ENCODE assay signal across 8 mouse cellular contexts in genomic region chr1:177796193-177796939, GRCm38 (mm10). TPM values are rescaled to one million over a fixed set of nuclear protein-coding genes. Genes with fewer than 3 reads are reported as not detected.
DNase-seq lines count a peak whose midpoint lies in the region; ATAC-seq and TF ChIP-seq lines count a peak whose summit lies in the region.

Adss (minus strand) TSS chr1:177796511.

- H3K4me3 ChIP-seq in CH12.LX (replicated peaks in 1 of 3; ENCODE audit: low read depth in 2 of 3, low read length in 2 of 3, poor library complexity in 1 of 3), result peak within 1 kb of the TSS; percentile 81 to 99 (median 97)
- H3K4me3 ChIP-seq in forebrain, embryonic 11.5 days (ENCODE audit: low read depth, low read length), result peak within 1 kb of the TSS; percentile 84
- peak within 1 kb of the TSS; percentile 96 for H3K4me3 ChIP-seq in heart, embryonic 16.5 days (ENCODE audit: low read length)
- peak within 1 kb of the TSS; percentile 89 for H3K4me3 ChIP-seq in liver, embryonic 15.5 days (replicated peaks)
- H3K4me3 ChIP-seq in neural tube, embryonic 12.5 days, result peak within 1 kb of the TSS; percentile 84

- H3K27me3 ChIP-seq in CH12.LX (replicated peaks), result no peaks in the 10 kb centered on the region
- no peaks in the 10 kb centered on the region for H3K27me3 ChIP-seq in forebrain, embryonic 11.5 days (ENCODE audit: control insufficient read depth, insufficient read depth, low read length)
- H3K27me3 ChIP-seq in heart, embryonic 16.5 days (ENCODE audit: control insufficient read depth, insufficient read depth, low read length), result no peaks in the 10 kb centered on the region
- H3K27me3 ChIP-seq in liver, embryonic 15.5 days, result no peaks in the 10 kb centered on the region
- H3K27me3 ChIP-seq in neural tube, embryonic 12.5 days (replicated peaks), result no peaks in the 10 kb centered on the region

- TF ChIP-seq EP300 in CH12.LX (IDR thresholded peaks at IDR 0.05; ENCODE audit: low read length), result no peak

- no peak for TF ChIP-seq CTCF in CH12.LX (conservative IDR thresholded peaks at IDR 0.05 in 1 of 2, IDR thresholded peaks at IDR 0.05 in 1 of 2; ENCODE audit: low read depth in 2 of 2, low read length in 2 of 2)

- dilution Hi-C loops in CH12.LX (cut with MboI; ENCODE audit: extremely low pct_ligation_motif_present, extremely low pct_unique_long_range_greater_than_20kb, low sequenced_read_pairs), result no loop called here

- no peaks in the 10 kb centered on the region for H3K36me3 ChIP-seq in CH12.LX (replicated peaks in 1 of 2; ENCODE audit: control insufficient read depth in 1 of 2, insufficient read depth in 1 of 2, low read length in 1 of 2)
- H3K36me3 ChIP-seq in forebrain, embryonic 11.5 days (ENCODE audit: control insufficient read depth, insufficient read depth, low read length), result no peaks in the 10 kb centered on the region
- no peaks in the 10 kb centered on the region for H3K36me3 ChIP-seq in heart, embryonic 16.5 days (ENCODE audit: control insufficient read depth, insufficient read depth)
- no peaks in the 10 kb centered on the region for H3K36me3 ChIP-seq in liver, embryonic 15.5 days (replicated peaks)
- no peaks in the 10 kb centered on the region for H3K36me3 ChIP-seq in neural tube, embryonic 12.5 days

- ATAC-seq in forebrain, embryonic 11.5 days (replicated peaks; ENCODE audit: low FRiP score), result peak; percentile 100
- peak; percentile 99 for ATAC-seq in heart, embryonic 16.5 days (replicated peaks; ENCODE audit: extremely low read depth, insufficient read depth, low FRiP score)
- ATAC-seq in liver, embryonic 15.5 days (ENCODE audit: insufficient read depth), result peak; percentile 99
- peak; percentile 99 for ATAC-seq in neural tube, embryonic 12.5 days (ENCODE audit: low FRiP score, low read depth)

- H3K9me3 ChIP-seq in CH12.LX (replicated peaks; ENCODE audit: low read length), result no peaks in the 10 kb centered on the region
- H3K9me3 ChIP-seq in forebrain, embryonic 11.5 days (ENCODE audit: control insufficient read depth, low read length), result no peaks in the 10 kb centered on the region
- no peaks in the 10 kb centered on the region for H3K9me3 ChIP-seq in heart, embryonic 16.5 days (replicated peaks; ENCODE audit: control insufficient read depth, low read length)
- no peaks in the 10 kb centered on the region for H3K9me3 ChIP-seq in liver, embryonic 15.5 days (replicated peaks)
- no peaks in the 10 kb centered on the region for H3K9me3 ChIP-seq in neural tube, embryonic 12.5 days

- peak; percentile 94 for TF ChIP-seq POLR2A in CH12.LX (IDR thresholded peaks at IDR 0.05; ENCODE audit: low read depth, low read length)

- in situ Hi-C loops in CH12.LX (cut with MboI; ENCODE audit: low pct_ligation_motif_present, low pct_unique_long_range_greater_than_20kb, low sequenced_read_pairs), result no loop called here

- no peak within 1 kb of the TSS for H3K4me2 ChIP-seq in CH12.LX (ENCODE audit: insufficient read depth, low read depth, poor library complexity, severe bottlenecking)
- peak within 1 kb of the TSS; percentile 71 for H3K4me2 ChIP-seq in forebrain, embryonic 11.5 days (ENCODE audit: low read depth, low read length, severe bottlenecking)
- H3K4me2 ChIP-seq in heart, embryonic 16.5 days (ENCODE audit: low read depth, low read length), result peak within 1 kb of the TSS; percentile 67
- peak within 1 kb of the TSS; percentile 92 for H3K4me2 ChIP-seq in liver, embryonic 15.5 days
- H3K4me2 ChIP-seq in neural tube, embryonic 12.5 days (replicated peaks), result peak within 1 kb of the TSS; percentile 64

- H3K9ac ChIP-seq in CH12.LX (ENCODE audit: insufficient read depth, low read depth), result peak within 1 kb of the TSS; percentile 93
- peak within 1 kb of the TSS; percentile 86 for H3K9ac ChIP-seq in forebrain, embryonic 11.5 days (ENCODE audit: low read length)
- peak within 1 kb of the TSS; percentile 95 for H3K9ac ChIP-seq in heart, embryonic 16.5 days (ENCODE audit: low read length)
- H3K9ac ChIP-seq in liver, embryonic 15.5 days, result peak within 1 kb of the TSS; percentile 92
- H3K9ac ChIP-seq in neural tube, embryonic 12.5 days, result peak within 1 kb of the TSS; percentile 86

- TF ChIP-seq RAD21 in CH12.LX (IDR thresholded peaks at IDR 0.05; ENCODE audit: low read depth, low read length), result no peak

- peaks cover 0 to 22% of the 10 kb centered on the region in 2 experiments; a peak in 2 of 4 replicates for H3K4me1 ChIP-seq in CH12.LX (ENCODE audit: control insufficient read depth in 1 of 2, insufficient read depth in 2 of 2)
- peaks cover 8% of the 10 kb centered on the region; the same call in 1 of the 2 replicates for H3K4me1 ChIP-seq in forebrain, embryonic 11.5 days (replicated peaks; ENCODE audit: control insufficient read depth, insufficient read depth, low read length)
- H3K4me1 ChIP-seq in heart, embryonic 16.5 days (ENCODE audit: control insufficient read depth, insufficient read depth, low read length), result peaks cover 10% of the 10 kb centered on the region
- peaks cover 35% of the 10 kb centered on the region for H3K4me1 ChIP-seq in liver, embryonic 15.5 days (replicated peaks)
- peaks cover 4% of the 10 kb centered on the region for H3K4me1 ChIP-seq in neural tube, embryonic 12.5 days

- peak within 1 kb of the TSS; percentile 95 for H3K27ac ChIP-seq in CH12.LX (ENCODE audit: insufficient read depth, low read depth)
- peak within 1 kb of the TSS; percentile 78 for H3K27ac ChIP-seq in forebrain, embryonic 11.5 days (ENCODE audit: low read depth, low read length)
- peak within 1 kb of the TSS; percentile 98 for H3K27ac ChIP-seq in heart, embryonic 16.5 days (ENCODE audit: low read length)
- peak within 1 kb of the TSS; percentile 95 for H3K27ac ChIP-seq in liver, embryonic 15.5 days (replicated peaks)
- H3K27ac ChIP-seq in neural tube, embryonic 12.5 days, result peak within 1 kb of the TSS; percentile 84

- H3K79me2 ChIP-seq in CH12.LX (replicated peaks; ENCODE audit: control insufficient read depth, extremely low read depth, insufficient read depth, poor library complexity, severe bottlenecking), result peaks cover 34% of the 10 kb centered on the region

- DNase-seq in CH12.LX (ENCODE audit: extremely low read depth), result peak; percentile 96
- peak; percentile 96 for DNase-seq in c-Kit-positive CD71-positive TER-119-negative erythroid progenitor cells, embryonic 14.5 days (ENCODE audit: low read depth)
- DNase-seq in forebrain, embryonic 11.5 days (ENCODE audit: low spot score), result peak; percentile 99
- peak; percentile 98 to 99 for DNase-seq in kidney, postnatal 36 days
- DNase-seq in telencephalon, adult 2 months (ENCODE audit: low read depth, low spot score), result peak; percentile 97

- WGBS in forebrain, embryonic 11.5 days, result under 1% methylated on average over 53 of the region's 64 CpGs
- under 1% methylated on average over 63 of the region's 64 CpGs for WGBS in heart, embryonic 16.5 days
- under 1% methylated on average over 62 of the region's 64 CpGs for WGBS in liver, embryonic 15.5 days (ENCODE audit: insufficient replicate concordance)
- under 1% methylated on average over 62 of the region's 64 CpGs for WGBS in neural tube, embryonic 12.5 days

TF ChIP-seq in CH12.LX, 34 proteins besides CTCF, POLR2A, EP300 and RAD21 (continues in another document):
- TF ChIP-seq NRF1 (IDR thresholded peaks at IDR 0.05; ENCODE audit: low read depth, low read length), result peak; percentile 79
- TF ChIP-seq CHD1 (IDR thresholded peaks at IDR 0.05; ENCODE audit: low read depth, low read length), result no peak; the same call in 1 of the 2 replicates
- peak; percentile 54 for TF ChIP-seq BHLHE40 (IDR thresholded peaks at IDR 0.05; ENCODE audit: low read depth, low read length)
- peak; percentile 89 for TF ChIP-seq ZMIZ1 (IDR thresholded peaks at IDR 0.05; ENCODE audit: low read depth, low read length)
- TF ChIP-seq ELF1 (IDR thresholded peaks at IDR 0.05; ENCODE audit: low read depth, low read length), result peak; percentile 86
- TF ChIP-seq USF2 (conservative IDR thresholded peaks at IDR 0.05; ENCODE audit: low read depth, low read length), result no peak
- TF ChIP-seq ZKSCAN1 (IDR thresholded peaks at IDR 0.05; ENCODE audit: borderline replicate concordance, low read depth, low read length), result no peak
- TF ChIP-seq MAZ (IDR thresholded peaks at IDR 0.05; ENCODE audit: low read depth, low read length), result peak; percentile 81
- TF ChIP-seq MAFK (IDR thresholded peaks at IDR 0.05; ENCODE audit: insufficient replicate concordance, low read length), result no peak
- peak; percentile 97 for TF ChIP-seq HCFC1 (IDR thresholded peaks at IDR 0.05; ENCODE audit: low read depth, low read length)
- peak; percentile 97 for TF ChIP-seq CHD2 (IDR thresholded peaks at IDR 0.05; ENCODE audit: low read length)
- no peak; the same call in 1 of the 2 replicates for TF ChIP-seq GABPA (IDR thresholded peaks at IDR 0.05; ENCODE audit: insufficient replicate concordance, low read depth, low read length)
- TF ChIP-seq MEF2A (IDR thresholded peaks at IDR 0.05; ENCODE audit: borderline replicate concordance, low read depth, low read length), result peak; percentile 64
- TF ChIP-seq UBTF (IDR thresholded peaks at IDR 0.05; ENCODE audit: low read depth, low read length), result peak; percentile 96
- no peak; the same call in 1 of the 2 replicates for TF ChIP-seq E2F4 (IDR thresholded peaks at IDR 0.05; ENCODE audit: insufficient replicate concordance, low read depth, low read length)
- TF ChIP-seq KAT2A (IDR thresholded peaks at IDR 0.05; ENCODE audit: insufficient replicate concordance, low read length), result peak; percentile 82; the same call in 1 of the 2 replicates
- peak; percentile 45; the same call in 1 of the 2 replicates for TF ChIP-seq MAX (IDR thresholded peaks at IDR 0.05; ENCODE audit: low read length)
- peak; percentile 89 for TF ChIP-seq MXI1 (IDR thresholded peaks at IDR 0.05; ENCODE audit: low read depth, low read length)
- peak; percentile 89 for TF ChIP-seq NELFE (IDR thresholded peaks at IDR 0.05; ENCODE audit: low read depth, low read length)
- TF ChIP-seq ETS1 (conservative IDR thresholded peaks at IDR 0.05; ENCODE audit: low read depth, low read length), result no peak
- TF ChIP-seq TCF12 (IDR thresholded peaks at IDR 0.05; ENCODE audit: low read depth, low read length), result peak; percentile 72
- peak; percentile 67; the same call in 1 of the 2 replicates for TF ChIP-seq MYC (IDR thresholded peaks at IDR 0.05; ENCODE audit: low read depth, low read length)
- TF ChIP-seq TBP (conservative IDR thresholded peaks at IDR 0.05; ENCODE audit: low read depth, low read length), result 0 out of 2 replicates have a peak, but pooled peaks have one; percentile 24

RNA-seq across cellular contexts. Expression of gene Adss, which starts in this region (rescaled TPM):
- total RNA-seq in CH12.LX (2012; rRNA removed) (45.2 and 54.1 TPM in 2 replicates), CH12.LX (2014; rRNA removed) (105 and 120 TPM in 2 replicates)
- polyA plus RNA-seq in CH12.LX (2012; ENCODE audit: insufficient read length, low read depth), result 88.2 and 95.5 TPM in 2 replicates
- 56.0 and 57.5 TPM in 2 replicates for polyA plus RNA-seq in forebrain, embryonic 11.5 days (2014; fragmentation: Nextera tagmentation; extraction: Ambion mirVana)
- 22.1 and 25.0 TPM in 2 replicates for polyA plus RNA-seq in heart, embryonic 16.5 days (2015; fragmentation: Nextera tagmentation; extraction: Ambion mirVana)
- polyA plus RNA-seq in liver, embryonic 15.5 days (2015; fragmentation: Nextera tagmentation; extraction: Ambion mirVana), result 13.4 and 14.1 TPM in 2 replicates
- polyA plus RNA-seq in neural tube, embryonic 12.5 days (2016; fragmentation: Nextera tagmentation; extraction: Ambion mirVana), result 50.0 and 50.5 TPM in 2 replicates

Comparison
In these comparisons a context has a peak if more than half of its experiments do, and no peak if none do; other contexts are left out.
1. Peak in every context shown above with its lines: DNase-seq, ATAC-seq, H3K4me3 ChIP-seq and H3K27ac ChIP-seq.